In the genomic region with DNA sequence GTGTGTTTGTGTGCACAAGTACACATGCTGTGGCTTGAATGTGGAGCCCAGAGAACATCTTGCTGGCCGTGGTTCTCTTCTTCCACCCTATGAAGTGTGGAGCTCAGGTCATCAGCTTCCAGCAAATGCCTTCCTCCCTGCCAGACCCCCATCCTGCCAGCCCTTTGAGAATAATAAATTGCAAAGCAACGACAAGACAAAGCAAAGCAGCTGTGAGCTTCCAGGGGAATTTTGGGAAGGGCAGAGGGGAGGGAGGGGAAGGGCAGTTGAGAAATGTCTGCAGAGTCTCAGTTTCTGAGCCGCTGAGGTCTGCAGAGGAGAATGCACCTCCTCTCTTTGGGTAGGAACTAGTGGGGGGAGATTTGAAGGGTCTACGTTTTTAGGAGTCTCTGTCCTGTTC, we compare ENCODE assay signal across 18 mouse cellular contexts. TPM values are rescaled to one million over a fixed set of nuclear protein-coding genes. Genes with fewer than 3 reads are reported as not detected.
DNase-seq lines count a peak whose midpoint lies in the region; ATAC-seq and TF ChIP-seq lines count a peak whose summit lies in the region.
"Had no signal": no experiment of that assay in that cellular context is flagged by ENCODE, and none has a peak within 500 bp of the region (broad histone marks: within the 10 kb centered on the region; RNA-seq: fewer than 3 reads in every experiment).

No protein-coding gene starts in this region.

- H3K4me2 ChIP-seq in heart, embryonic 11.5 days = no peak overlapping the region
- no peak overlapping the region for H3K4me2 ChIP-seq in lung, embryonic 14.5 days
- H3K4me2 ChIP-seq in midbrain, embryonic 14.5 days (ENCODE audit: low read length) = no peak overlapping the region
- H3K4me2 ChIP-seq in liver, embryonic 12.5 days = no peak overlapping the region
- H3K4me2 ChIP-seq: heart, embryonic 15.5 days; midbrain, embryonic 15.5 days; neural tube, embryonic 13.5 days had no signal

- DNase-seq in heart, adult 11 months = peak; percentile 95
- peak; percentile 30 for DNase-seq in lung, embryonic 14.5 days
- no peak for DNase-seq in lung, postnatal 36 days
- DNase-seq in heart, postnatal 14 days = peak; percentile 22 to 23
- DNase-seq in midbrain, embryonic 14.5 days = no peak
- DNase-seq in adrenal gland, postnatal 25 days = no peak
- DNase-seq: adrenal gland, adult 8-10 months; cerebellum, postnatal 25 days; layer of hippocampus, adult 9-11 months; lung, postnatal 4 days; thymus, postnatal 25 days had no signal

- ATAC-seq in heart, embryonic 11.5 days (replicated peaks; ENCODE audit: insufficient number of reproducible peaks, low FRiP score, low TSS enrichment) = no peak
- ATAC-seq in lung, embryonic 14.5 days (ENCODE audit: insufficient read depth) = no peak
- no peak for ATAC-seq in midbrain, embryonic 14.5 days (ENCODE audit: low FRiP score, low TSS enrichment)
- ATAC-seq in liver, embryonic 12.5 days = no peak
- ATAC-seq: midbrain, embryonic 15.5 days had no signal

- no peak overlapping the region for H3K4me3 ChIP-seq in heart, embryonic 11.5 days (ENCODE audit: low read depth, low read length)
- H3K4me3 ChIP-seq in lung, embryonic 14.5 days (ENCODE audit: low read depth, low read length) = no peak overlapping the region
- no peak overlapping the region for H3K4me3 ChIP-seq in midbrain, embryonic 14.5 days (replicated peaks; ENCODE audit: low read depth, low read length)
- no peak overlapping the region for H3K4me3 ChIP-seq in liver, embryonic 12.5 days
- H3K4me3 ChIP-seq: erythroblast, embryonic 14.5 days; heart, embryonic 15.5 days; midbrain, embryonic 15.5 days; neural tube, embryonic 13.5 days had no signal

- WGBS in heart, embryonic 11.5 days (ENCODE audit: insufficient replicate concordance) = 27% methylated on average over 4 of the region's 4 CpGs
- WGBS in lung, embryonic 14.5 days = 22% methylated on average over 4 of the region's 4 CpGs
- WGBS in midbrain, embryonic 14.5 days = 40% methylated on average over 4 of the region's 4 CpGs
- 31% methylated on average over 4 of the region's 4 CpGs for WGBS in liver, embryonic 12.5 days (ENCODE audit: insufficient replicate concordance)

- H3K27me3 ChIP-seq in heart, embryonic 11.5 days (ENCODE audit: control insufficient read depth, insufficient read depth, low read length) = no peaks in the 10 kb centered on the region
- no peaks in the 10 kb centered on the region for H3K27me3 ChIP-seq in lung, embryonic 14.5 days (ENCODE audit: insufficient read depth, low read length)
- H3K27me3 ChIP-seq in midbrain, embryonic 14.5 days (ENCODE audit: control insufficient read depth, insufficient read depth, low read length) = no peaks in the 10 kb centered on the region
- no peaks in the 10 kb centered on the region for H3K27me3 ChIP-seq in liver, embryonic 12.5 days (replicated peaks)
- H3K27me3 ChIP-seq: heart, embryonic 15.5 days; midbrain, embryonic 15.5 days; neural tube, embryonic 13.5 days had no signal

- H3K36me3 ChIP-seq in heart, embryonic 11.5 days (ENCODE audit: control insufficient read depth, insufficient read depth, low read length) = no peaks in the 10 kb centered on the region
- no peaks in the 10 kb centered on the region for H3K36me3 ChIP-seq in lung, embryonic 14.5 days (ENCODE audit: insufficient read depth)
- no peaks in the 10 kb centered on the region for H3K36me3 ChIP-seq in midbrain, embryonic 14.5 days (ENCODE audit: control insufficient read depth, insufficient read depth, low read length)
- no peaks in the 10 kb centered on the region for H3K36me3 ChIP-seq in liver, embryonic 12.5 days
- H3K36me3 ChIP-seq: heart, embryonic 15.5 days; midbrain, embryonic 15.5 days; neural tube, embryonic 13.5 days had no signal

- H3K9me3 ChIP-seq in heart, embryonic 11.5 days (replicated peaks; ENCODE audit: control insufficient read depth, low read length) = no peaks in the 10 kb centered on the region
- H3K9me3 ChIP-seq in lung, embryonic 14.5 days (ENCODE audit: low read depth, low read length) = no peaks in the 10 kb centered on the region
- no peaks in the 10 kb centered on the region for H3K9me3 ChIP-seq in midbrain, embryonic 14.5 days (ENCODE audit: control insufficient read depth, low read length)
- H3K9me3 ChIP-seq in liver, embryonic 12.5 days (replicated peaks) = no peaks in the 10 kb centered on the region
- H3K9me3 ChIP-seq: heart, embryonic 15.5 days; midbrain, embryonic 15.5 days had no signal

- no peak overlapping the region for H3K9ac ChIP-seq in heart, embryonic 11.5 days (ENCODE audit: low read depth, low read length)
- no peak overlapping the region for H3K9ac ChIP-seq in lung, embryonic 14.5 days
- no peak overlapping the region for H3K9ac ChIP-seq in midbrain, embryonic 14.5 days (replicated peaks; ENCODE audit: low read length)
- no peak overlapping the region for H3K9ac ChIP-seq in liver, embryonic 12.5 days
- H3K9ac ChIP-seq: heart, embryonic 15.5 days; liver, embryonic 14.5 days; midbrain, embryonic 15.5 days; neural tube, embryonic 13.5 days had no signal

- intact Hi-C loops in heart, postnatal 14 days (cut with DNase I) = no loop called here

- TF ChIP-seq CTCF in lung, embryonic 14.5 days (IDR thresholded peaks at IDR 0.05; ENCODE audit: low read depth) = no peak

- H3K27ac ChIP-seq in heart, embryonic 11.5 days (ENCODE audit: low read depth, low read length) = no peak overlapping the region
- no peak overlapping the region for H3K27ac ChIP-seq in lung, embryonic 14.5 days (ENCODE audit: low read depth)
- H3K27ac ChIP-seq in midbrain, embryonic 14.5 days (replicated peaks; ENCODE audit: low read depth, low read length) = no peak overlapping the region
- no peak overlapping the region for H3K27ac ChIP-seq in liver, embryonic 12.5 days
- H3K27ac ChIP-seq: heart, embryonic 15.5 days; liver, embryonic 14.5 days; midbrain, embryonic 15.5 days; neural tube, embryonic 13.5 days had no signal

- no peaks in the 10 kb centered on the region for H3K4me1 ChIP-seq in heart, embryonic 11.5 days (ENCODE audit: control insufficient read depth, insufficient read depth, low read length)
- no peaks in the 10 kb centered on the region for H3K4me1 ChIP-seq in lung, embryonic 14.5 days (ENCODE audit: insufficient read depth)
- H3K4me1 ChIP-seq in midbrain, embryonic 14.5 days (ENCODE audit: control insufficient read depth, insufficient read depth, low read length) = 0 out of 2 replicates have a peak, but pooled peaks cover 3% of the 10 kb centered on the region
- 0 out of 2 replicates have a peak, but pooled peaks cover 2% of the 10 kb centered on the region for H3K4me1 ChIP-seq in liver, embryonic 12.5 days
- H3K4me1 ChIP-seq: heart, embryonic 15.5 days; midbrain, embryonic 15.5 days had no signal

RNA-seq across cellular contexts. Expression of gene Ppp4r2, which starts 53.0 kb away (rescaled TPM):
- 21.9 and 25.1 TPM in 2 replicates for polyA plus RNA-seq in heart, embryonic 11.5 days (2014; fragmentation: Nextera tagmentation; extraction: Ambion mirVana)
- 31.8 and 33.9 TPM in 2 replicates for polyA plus RNA-seq in lung, embryonic 14.5 days (2014; fragmentation: Nextera tagmentation; extraction: Ambion mirVana)
- total RNA-seq in heart, postnatal 14 days (2021) = 10 to 100 TPM; 49.5 to 51.3 TPM
- 28.0 and 35.2 TPM in 2 replicates for polyA plus RNA-seq in midbrain, embryonic 14.5 days (2014; fragmentation: Nextera tagmentation; extraction: Ambion mirVana)
- 13.3 TPM in 2 replicates for polyA plus RNA-seq in liver, embryonic 12.5 days (2016; fragmentation: Nextera tagmentation; extraction: Ambion mirVana)
- 71.3 and 86.9 TPM in 2 replicates for total RNA-seq in adrenal gland, postnatal 25 days (2021)

Comparison
In these comparisons a context has a peak if more than half of its experiments do, and no peak if none do; other contexts are left out.
1. DNase-seq: peak in heart, adult 11 months (single experiment), lung, embryonic 14.5 days (single experiment) and heart, postnatal 14 days (2 of 2); none in lung, postnatal 36 days (single experiment), midbrain, embryonic 14.5 days (single experiment) and adrenal gland, postnatal 25 days (single experiment).